Mouse (Mus musculus) kidney, postnatal 0 days (tissue): ENCODE data around the gene Slc22a14. TPM values are rescaled to one million over a fixed set of nuclear protein-coding genes. Genes with fewer than 3 reads are reported as not detected.

Source experiments
- ATAC-seq: fragments of 200-750 bp; cut with Nextera tagmentation; replicated peaks from 2 replicates; pipeline ENCODE4 v1.8.0; 2017; ENCODE audit warnings: low read depth, moderate number of reproducible peaks, moderate TSS enrichment, moderate library complexity; ENCODE audit not compliant: low FRiP score
- DNase-seq: peaks from one replicate; pipeline ENCODE4 v3.0.0-alpha.2; 2016; ENCODE audit warnings: low spot score
- H3K27ac ChIP-seq: fragments of 300-500 bp; sonication (generic); 2 replicates; pipeline ENCODE4 v1.5.1; 2014; ENCODE audit warnings: mild to moderate bottlenecking
- H3K27me3 ChIP-seq: fragments of 300-500 bp; sonication (generic); 2 replicates; pipeline ENCODE4 v1.6.1; 2014; ENCODE audit warnings: low read length, mixed read lengths; ENCODE audit not compliant: insufficient read depth
- H3K36me3 ChIP-seq: fragments of 300-500 bp; sonication (generic); 2 replicates; pipeline ENCODE4 v1.6.1; 2014; ENCODE audit warnings: low read length, mixed read lengths; ENCODE audit not compliant: insufficient read depth
- H3K4me1 ChIP-seq: fragments of 300-500 bp; sonication (generic); replicated peaks from 2 replicates; pipeline ENCODE4 v1.6.1; 2014; ENCODE audit warnings: antibody characterized with exemption, low read length, mixed read lengths; ENCODE audit not compliant: insufficient read depth
- H3K4me2 ChIP-seq: fragments of 300-500 bp; sonication (generic); 2 replicates; pipeline ENCODE4 v1.6.1; 2014; ENCODE audit warnings: mild to moderate bottlenecking, low read length, moderate library complexity, mixed read lengths
- H3K4me3 ChIP-seq: fragments of 300-500 bp; sonication (generic); replicated peaks from 2 replicates; pipeline ENCODE4 v1.5.1; 2014; ENCODE audit warnings: low read depth, low read length
- H3K9ac ChIP-seq: fragments of 300-500 bp; sonication (generic); 2 replicates; pipeline ENCODE4 v1.6.1; 2014; ENCODE audit warnings: low read depth, low read length
- H3K9me3 ChIP-seq: fragments of 300-500 bp; sonication (generic); replicated peaks from 2 replicates; pipeline ENCODE4 v1.6.1; 2016; ENCODE audit warnings: low read length, inconsistent platforms, mixed read lengths
- CTCF ChIP-seq: IDR thresholded peaks from 2 replicates; pipeline ENCODE4 v1.5.1; 2016; ENCODE audit warnings: antibody characterized with exemption, low read depth, mild to moderate bottlenecking, moderate library complexity
- WGBS: fragments of 180-500 bp; shearing (Covaris S2); extraction: QIAGEN DNeasy Blood & Tissue Kit; methylation state at CpG from one replicate; pipeline ENCODE4 v1.1.7; 2014; 5-methylcytosine and 5-hydroxymethylcytosine counted together
- polyA plus RNA-seq: library from polyadenylated mRNA; unstranded; fragments of >200 nt; fragmentation: Nextera tagmentation; extraction: Ambion mirVana; gene quantifications from 2 replicates; pipeline ENCODE4 v1.2.1, GENCODE M21; 2015

Gene Slc22a14
- polyA plus RNA-seq, 1 experiment from 2014 or later = 0.34 TPM

GRCm38 (mm10) chr9:119143372-119143771 is 222.0 kb downstream of the Slc22a14 start:
- Histone ChIP-seq H3K4me2 (no peak overlapping the region), H3K9ac (no peak overlapping the region), H3K36me3 (no peaks in the 10 kb centered on the region), H3K9me3 (no peaks in the 10 kb centered on the region), H3K4me1 (no peaks in the 10 kb centered on the region), H3K27ac (no peak overlapping the region), H3K27me3 (no peaks in the 10 kb centered on the region), H3K4me3 (no peak overlapping the region)
- DNase-seq (no peak), ATAC-seq (no peak)
- no peak; the same call in 1 of the 2 replicates for TF ChIP-seq CTCF
- whole genome bisulfite sequencing = 69% methylated on average over 9 of the region's 9 CpGs

GRCm38 (mm10) chr9:119142066-119142465 is 223.3 kb downstream of the Slc22a14 start:
- Histone ChIP-seq H3K36me3 (no peaks in the 10 kb centered on the region), H3K9ac (no peak overlapping the region), H3K4me1 (no peaks in the 10 kb centered on the region), H3K4me3 (no peak overlapping the region), H3K4me2 (no peak overlapping the region), H3K9me3 (no peaks in the 10 kb centered on the region), H3K27me3 (no peaks in the 10 kb centered on the region), H3K27ac (no peak overlapping the region)
- ATAC-seq (no peak), DNase-seq (no peak)
- TF ChIP-seq CTCF = no peak
- WGBS = 55% methylated on average over 5 of the region's 5 CpGs

- no peak for DNase-seq
- 82% methylated on average over 2 of the region's 2 CpGs for WGBS
- no peak for ATAC-seq
Measured at GRCm38 (mm10) chr9:119138836-119139235, 226.5 kb downstream of the Slc22a14 start.

GRCm38 (mm10) chr9:119130692-119131091 is 234.7 kb downstream of the Slc22a14 start:
- Histone ChIP-seq H3K9ac (no peak overlapping the region), H3K4me2 (no peak overlapping the region), H3K9me3 (no peaks in the 10 kb centered on the region), H3K27ac (no peak overlapping the region), H3K36me3 (no peaks in the 10 kb centered on the region), H3K4me1 (no peaks in the 10 kb centered on the region), H3K4me3 (no peak overlapping the region), H3K27me3 (no peaks in the 10 kb centered on the region)
- no peak for DNase-seq
- no peak for TF ChIP-seq CTCF
- ATAC-seq = peak; percentile 19; the same call in 1 of the 2 replicates
- 47% methylated on average over 5 of the region's 5 CpGs for WGBS

More at GRCm38 (mm10) chr9:119138836-119139235, 226.5 kb downstream of the Slc22a14 start:
- no peak overlapping the region for H3K9ac ChIP-seq
- no peaks in the 10 kb centered on the region for H3K27me3 ChIP-seq
- TF ChIP-seq CTCF = no peak
- no peak overlapping the region for H3K27ac ChIP-seq
- no peaks in the 10 kb centered on the region for H3K9me3 ChIP-seq
- H3K4me1 ChIP-seq = no peaks in the 10 kb centered on the region
- no peak overlapping the region for H3K4me3 ChIP-seq
- H3K36me3 ChIP-seq = no peaks in the 10 kb centered on the region
- no peak overlapping the region for H3K4me2 ChIP-seq

- TF ChIP-seq CTCF = peak; percentile 56
- ATAC-seq (no peak), DNase-seq (no peak)
- Histone ChIP-seq H3K36me3 (no peaks in the 10 kb centered on the region), H3K4me2 (no peak overlapping the region), H3K9ac (no peak overlapping the region), H3K27me3 (no peaks in the 10 kb centered on the region), H3K4me1 (no peaks in the 10 kb centered on the region), H3K27ac (no peak overlapping the region), H3K9me3 (no peaks in the 10 kb centered on the region), H3K4me3 (no peak overlapping the region)
- WGBS = 85% methylated on average over 12 of the region's 12 CpGs
Measured at GRCm38 (mm10) chr9:119128436-119129181, 236.7 kb downstream of the Slc22a14 start.

- H3K27me3 ChIP-seq = no peaks in the 10 kb centered on the region
- no peak overlapping the region for H3K4me2 ChIP-seq
- H3K36me3 ChIP-seq = no peaks in the 10 kb centered on the region
- no peak overlapping the region for H3K4me3 ChIP-seq
- TF ChIP-seq CTCF = no peak
- H3K4me1 ChIP-seq = peaks cover 8% of the 10 kb centered on the region; the same call in 1 of the 2 replicates
- DNase-seq (no peak), ATAC-seq (no peak)
- 76% methylated on average over 18 of the region's 18 CpGs for WGBS
- no peak overlapping the region for H3K9ac ChIP-seq
- H3K27ac ChIP-seq = no peak overlapping the region
- H3K9me3 ChIP-seq = no peaks in the 10 kb centered on the region
Measured at GRCm38 (mm10) chr9:119122596-119123369, 242.6 kb downstream of the Slc22a14 start.
